Mouse (Mus musculus): ENCODE results near the gene Adamts8. TPM values are rescaled to one million over a fixed set of nuclear protein-coding genes. Genes with fewer than 3 reads are reported as not detected.

Gene Adamts8
- polyA plus RNA-seq, 1 experiment from 2014 or later, result 0.57 TPM

DNA sequence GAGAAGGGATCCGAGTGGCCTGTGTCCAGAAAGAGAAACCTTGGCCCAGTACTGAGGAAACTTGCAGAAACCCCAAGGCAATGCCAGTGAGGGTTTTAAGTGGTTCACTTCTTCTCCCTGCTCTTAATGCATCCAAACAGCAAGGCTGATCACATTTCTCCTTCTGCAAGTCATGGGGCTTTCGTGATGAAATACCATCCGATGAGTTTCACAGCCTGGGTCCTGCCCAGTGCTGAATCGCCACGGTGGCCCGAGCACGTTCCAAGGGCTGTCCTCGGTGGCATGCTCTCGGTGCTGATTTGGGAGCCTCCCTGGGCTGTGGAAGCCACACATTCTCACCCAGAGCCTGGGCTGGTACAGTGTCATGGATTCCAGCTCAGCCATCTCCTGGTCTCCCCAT is 12.9 kb downstream of the Adamts8 start:
- WGBS, result 90% methylated on average over 9 of the region's 9 CpGs
- DNase-seq (ENCODE audit: low spot score, missing footprints) (no peak), ATAC-seq (ENCODE audit: low FRiP score) (no peak)
- no peaks in the 10 kb centered on the region for H3K9me3 ChIP-seq (ENCODE audit: control insufficient read depth, low read length)
- no peak overlapping the region for H3K9ac ChIP-seq (ENCODE audit: low read length)
- no peaks in the 10 kb centered on the region for H3K4me1 ChIP-seq (ENCODE audit: control insufficient read depth, insufficient read depth, low read length)
- no peaks in the 10 kb centered on the region for H3K36me3 ChIP-seq (ENCODE audit: control insufficient read depth, insufficient read depth, low read length)
- no peak overlapping the region for H3K27ac ChIP-seq (ENCODE audit: low read depth, low read length)
- no peak overlapping the region for H3K4me2 ChIP-seq
- H3K27me3 ChIP-seq (ENCODE audit: control insufficient read depth, insufficient read depth, low read length), result no peaks in the 10 kb centered on the region
- no peak overlapping the region for H3K4me3 ChIP-seq (ENCODE audit: low read depth, low read length)

DNA sequence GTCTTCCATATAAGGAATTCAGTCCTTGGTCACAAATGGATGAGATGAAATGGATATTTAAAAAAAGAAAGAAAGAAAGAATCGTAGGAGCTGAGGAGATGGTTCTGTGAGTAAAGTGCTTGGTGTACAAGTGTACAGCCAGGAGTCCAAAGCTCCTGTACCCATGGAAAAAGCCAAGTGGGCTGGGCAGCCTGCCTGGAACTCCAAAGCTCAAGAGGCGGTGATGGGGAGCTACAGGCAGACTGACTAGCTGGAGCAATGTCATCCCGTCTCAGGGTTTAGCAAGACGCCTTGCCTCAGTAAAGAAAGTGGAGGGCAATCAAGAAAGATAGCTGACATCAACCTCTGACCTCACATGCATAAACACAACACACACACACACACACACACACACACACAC is 21.4 kb downstream of the Adamts8 start:
- Histone ChIP-seq H3K27me3 (ENCODE audit: control insufficient read depth, insufficient read depth, low read length) (no peaks in the 10 kb centered on the region), H3K4me2 (no peak overlapping the region), H3K4me1 (ENCODE audit: control insufficient read depth, insufficient read depth, low read length) (no peaks in the 10 kb centered on the region), H3K36me3 (ENCODE audit: control insufficient read depth, insufficient read depth, low read length) (no peaks in the 10 kb centered on the region), H3K27ac (ENCODE audit: low read depth, low read length) (no peak overlapping the region), H3K9ac (ENCODE audit: low read length) (no peak overlapping the region), H3K4me3 (ENCODE audit: low read depth, low read length) (no peak overlapping the region), H3K9me3 (ENCODE audit: control insufficient read depth, low read length) (no peaks in the 10 kb centered on the region)
- DNase-seq (ENCODE audit: low spot score, missing footprints), result no peak
- no peak for ATAC-seq (ENCODE audit: low FRiP score)
- 84% methylated on average over 4 of the region's 4 CpGs for WGBS

DNA sequence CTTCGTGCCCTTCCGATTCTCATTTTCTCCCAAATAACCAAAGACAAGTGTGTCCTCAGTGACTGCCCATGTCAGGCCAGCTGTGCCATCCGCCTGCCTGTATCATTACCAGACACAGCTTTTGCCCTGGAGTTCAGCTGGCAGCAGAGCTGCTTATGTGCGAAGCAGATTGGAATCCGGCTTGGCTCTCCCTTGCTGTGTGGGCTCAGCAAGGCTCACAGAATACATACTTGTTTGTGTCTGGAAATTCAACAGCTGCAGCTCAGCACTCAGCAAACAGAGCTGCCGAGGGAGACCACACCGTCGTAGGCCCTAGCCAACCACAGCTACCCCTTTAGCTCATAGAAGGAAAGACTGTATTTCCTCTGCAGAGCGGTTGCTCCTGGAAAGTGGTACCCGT is 22.3 kb downstream of the Adamts8 start:
- ATAC-seq (ENCODE audit: low FRiP score), result no peak
- WGBS, result 80% methylated on average over 10 of the region's 10 CpGs

DNA sequence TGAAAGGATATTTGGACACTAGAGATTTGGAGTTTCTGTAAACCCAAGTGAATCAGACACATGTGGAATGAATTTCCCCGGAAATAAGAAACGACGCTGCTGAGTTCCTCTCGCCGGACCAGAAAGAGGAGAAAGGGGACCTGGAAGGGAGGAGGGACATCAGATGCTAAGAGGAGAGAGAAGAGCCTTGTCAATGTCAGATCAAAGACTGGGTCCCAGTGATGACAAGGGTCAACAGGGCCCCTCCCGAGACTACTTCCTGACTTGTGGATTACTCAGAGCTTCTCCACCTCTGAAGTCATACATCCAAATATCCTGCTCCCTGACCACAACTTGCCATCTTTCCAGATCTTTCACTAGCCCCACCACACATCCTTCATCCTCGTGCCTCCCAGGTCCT is 24.5 kb downstream of the Adamts8 start:
- DNase-seq (ENCODE audit: low spot score, missing footprints) (no peak), ATAC-seq (ENCODE audit: low FRiP score) (no peak)
- no peaks in the 10 kb centered on the region for H3K9me3 ChIP-seq (ENCODE audit: control insufficient read depth, low read length)
- 69% methylated on average over 7 of the region's 7 CpGs for WGBS
- H3K27me3 ChIP-seq (ENCODE audit: control insufficient read depth, insufficient read depth, low read length), result no peaks in the 10 kb centered on the region
- no peak overlapping the region for H3K4me2 ChIP-seq
- no peaks in the 10 kb centered on the region for H3K36me3 ChIP-seq (ENCODE audit: control insufficient read depth, insufficient read depth, low read length)
- no peak overlapping the region for H3K4me3 ChIP-seq (ENCODE audit: low read depth, low read length)
- H3K27ac ChIP-seq (ENCODE audit: low read depth, low read length), result no peak overlapping the region
- H3K4me1 ChIP-seq (ENCODE audit: control insufficient read depth, insufficient read depth, low read length), result no peaks in the 10 kb centered on the region
- H3K9ac ChIP-seq (ENCODE audit: low read length), result no peak overlapping the region

More for the DNA sequence above, 22.3 kb downstream of the Adamts8 start:
- no peak for DNase-seq (ENCODE audit: low spot score, missing footprints)
- no peak overlapping the region for H3K4me2 ChIP-seq
- no peak overlapping the region for H3K4me3 ChIP-seq (ENCODE audit: low read depth, low read length)
- H3K9me3 ChIP-seq (ENCODE audit: control insufficient read depth, low read length), result no peaks in the 10 kb centered on the region
- no peak overlapping the region for H3K9ac ChIP-seq (ENCODE audit: low read length)
- no peaks in the 10 kb centered on the region for H3K4me1 ChIP-seq (ENCODE audit: control insufficient read depth, insufficient read depth, low read length)
- H3K36me3 ChIP-seq (ENCODE audit: control insufficient read depth, insufficient read depth, low read length), result no peaks in the 10 kb centered on the region
- H3K27ac ChIP-seq (ENCODE audit: low read depth, low read length), result no peak overlapping the region
- no peaks in the 10 kb centered on the region for H3K27me3 ChIP-seq (ENCODE audit: control insufficient read depth, insufficient read depth, low read length)

DNA sequence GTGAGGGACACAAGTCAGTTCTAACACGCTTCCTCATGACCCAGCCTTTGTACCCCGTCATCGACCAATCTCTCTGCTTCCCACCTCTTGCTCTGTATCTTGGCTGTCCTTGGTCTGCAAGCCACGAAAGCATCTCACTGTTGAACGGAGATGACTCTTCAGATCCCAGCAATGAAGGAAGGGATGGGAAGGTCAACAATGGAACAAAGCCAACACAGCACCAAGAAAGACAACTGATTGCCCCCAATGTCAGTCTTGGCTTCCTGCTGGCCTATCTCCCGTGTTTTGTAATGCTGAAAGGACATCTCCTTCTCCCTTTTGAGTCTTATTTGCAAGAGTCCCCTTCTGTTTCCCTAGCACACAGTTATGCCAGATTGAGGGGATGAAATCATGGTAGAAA is 25.8 kb downstream of the Adamts8 start:
- Histone ChIP-seq H3K27me3 (ENCODE audit: control insufficient read depth, insufficient read depth, low read length) (no peaks in the 10 kb centered on the region), H3K27ac (ENCODE audit: low read depth, low read length) (no peak overlapping the region), H3K36me3 (ENCODE audit: control insufficient read depth, insufficient read depth, low read length) (no peaks in the 10 kb centered on the region), H3K4me1 (ENCODE audit: control insufficient read depth, insufficient read depth, low read length) (no peaks in the 10 kb centered on the region), H3K9me3 (ENCODE audit: control insufficient read depth, low read length) (no peaks in the 10 kb centered on the region), H3K4me2 (no peak overlapping the region), H3K4me3 (ENCODE audit: low read depth, low read length) (no peak overlapping the region), H3K9ac (ENCODE audit: low read length) (no peak overlapping the region)
- 81% methylated on average over 6 of the region's 6 CpGs for WGBS
- no peak for DNase-seq (ENCODE audit: low spot score, missing footprints)
- no peak for ATAC-seq (ENCODE audit: low FRiP score)

DNA sequence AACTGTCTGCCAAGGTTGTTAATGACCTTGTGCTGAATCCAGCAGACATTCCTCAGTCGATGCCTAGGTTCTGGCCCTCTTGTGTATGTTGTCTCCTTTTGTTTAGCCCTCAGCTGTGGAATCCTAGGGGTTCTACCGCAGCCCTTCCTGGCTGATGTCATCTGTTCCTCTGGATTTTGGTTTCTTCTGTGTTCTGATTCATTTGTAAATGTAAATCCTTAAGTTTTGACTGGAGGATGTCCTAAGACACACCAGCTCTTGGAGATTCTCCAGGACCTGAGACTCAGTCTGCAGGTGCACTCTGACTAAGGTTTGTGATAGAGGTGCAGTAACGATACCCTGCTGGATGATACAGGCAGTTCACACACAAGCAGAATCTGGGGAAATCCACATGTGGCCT is 27.6 kb downstream of the Adamts8 start:
- Histone ChIP-seq H3K27me3 (ENCODE audit: control insufficient read depth, insufficient read depth, low read length) (no peaks in the 10 kb centered on the region), H3K4me1 (ENCODE audit: control insufficient read depth, insufficient read depth, low read length) (no peaks in the 10 kb centered on the region), H3K9ac (ENCODE audit: low read length) (no peak overlapping the region), H3K4me2 (no peak overlapping the region), H3K9me3 (ENCODE audit: control insufficient read depth, low read length) (no peaks in the 10 kb centered on the region), H3K27ac (ENCODE audit: low read depth, low read length) (no peak overlapping the region), H3K36me3 (ENCODE audit: control insufficient read depth, insufficient read depth, low read length) (no peaks in the 10 kb centered on the region), H3K4me3 (ENCODE audit: low read depth, low read length) (no peak overlapping the region)
- DNase-seq (ENCODE audit: low spot score, missing footprints) (no peak), ATAC-seq (ENCODE audit: low FRiP score) (no peak)
- 66% methylated on average over 3 of the region's 3 CpGs for WGBS

DNA sequence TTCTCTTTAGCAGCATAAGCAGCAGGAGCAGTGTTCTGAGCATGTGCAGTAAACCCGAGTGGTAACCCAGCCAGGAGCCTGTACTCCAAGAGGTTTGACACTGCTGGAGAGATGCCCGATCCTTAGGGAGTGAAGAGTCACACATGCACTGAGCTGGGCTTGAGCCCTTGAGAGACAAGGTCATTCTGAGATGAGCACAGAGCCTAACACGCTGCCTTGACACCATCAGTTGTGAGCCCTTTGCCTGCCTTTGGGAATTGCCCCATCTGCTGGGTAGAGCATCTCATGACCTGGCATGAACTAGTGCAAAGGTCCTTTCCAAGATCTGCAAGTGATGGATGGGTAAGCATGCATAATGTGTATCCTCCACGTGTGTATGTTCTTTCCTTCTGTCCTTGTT is 29.6 kb downstream of the Adamts8 start:
- Histone ChIP-seq H3K27ac (ENCODE audit: low read depth, low read length) (no peak overlapping the region), H3K4me1 (ENCODE audit: control insufficient read depth, insufficient read depth, low read length) (no peaks in the 10 kb centered on the region), H3K9ac (ENCODE audit: low read length) (no peak overlapping the region), H3K4me3 (ENCODE audit: low read depth, low read length) (no peak overlapping the region), H3K27me3 (ENCODE audit: control insufficient read depth, insufficient read depth, low read length) (no peaks in the 10 kb centered on the region), H3K9me3 (ENCODE audit: control insufficient read depth, low read length) (no peaks in the 10 kb centered on the region), H3K4me2 (no peak overlapping the region), H3K36me3 (ENCODE audit: control insufficient read depth, insufficient read depth, low read length) (no peaks in the 10 kb centered on the region)
- no peak for DNase-seq (ENCODE audit: low spot score, missing footprints)
- 65% methylated on average over 4 of the region's 4 CpGs for WGBS
- no peak for ATAC-seq (ENCODE audit: low FRiP score)

DNA sequence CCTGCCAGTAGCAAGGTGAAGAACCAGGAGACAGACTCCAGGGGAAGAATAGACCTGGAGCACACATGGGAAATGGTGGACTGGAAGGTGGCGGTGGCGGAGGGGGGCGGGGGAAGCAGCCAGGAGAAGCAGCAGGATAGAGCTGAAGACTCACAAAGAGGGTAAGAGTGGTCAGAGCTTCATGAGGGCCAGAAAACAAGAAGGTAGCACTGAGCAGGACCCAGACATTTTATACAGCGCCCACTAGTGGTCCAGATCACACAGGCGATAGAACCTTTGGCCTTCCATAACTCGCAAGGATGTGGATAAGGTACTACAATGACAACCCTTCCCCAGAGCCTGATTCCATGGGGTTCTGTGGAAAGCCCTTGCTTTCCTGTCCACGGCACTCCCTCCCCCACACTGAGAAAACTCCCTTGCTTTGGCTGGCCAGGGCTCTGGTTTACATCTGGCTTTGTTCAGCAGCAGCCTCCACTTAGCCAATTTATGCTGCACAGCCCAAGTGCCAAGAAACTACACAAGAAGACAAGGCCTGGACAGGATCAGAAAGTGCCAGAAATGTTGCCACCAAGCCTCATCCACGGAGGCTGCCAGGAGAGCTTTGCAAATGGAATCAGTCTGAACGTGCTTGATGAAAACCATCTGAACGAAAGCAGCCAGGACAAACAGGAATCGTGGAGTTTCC is 34.1 kb downstream of the Adamts8 start:
- no peak overlapping the region for H3K9ac ChIP-seq (ENCODE audit: low read length)
- no peak overlapping the region for H3K4me3 ChIP-seq (ENCODE audit: low read depth, low read length)
- WGBS, result 71% methylated on average over 11 of the region's 11 CpGs
- DNase-seq (ENCODE audit: low spot score, missing footprints) (no peak), ATAC-seq (ENCODE audit: low FRiP score) (no peak)
- H3K27me3 ChIP-seq (ENCODE audit: control insufficient read depth, insufficient read depth, low read length), result no peaks in the 10 kb centered on the region
- H3K4me1 ChIP-seq (ENCODE audit: control insufficient read depth, insufficient read depth, low read length), result no peaks in the 10 kb centered on the region
- H3K27ac ChIP-seq (ENCODE audit: low read depth, low read length), result no peak overlapping the region
- no peaks in the 10 kb centered on the region for H3K9me3 ChIP-seq (ENCODE audit: control insufficient read depth, low read length)
- H3K36me3 ChIP-seq (ENCODE audit: control insufficient read depth, insufficient read depth, low read length), result no peaks in the 10 kb centered on the region
- H3K4me2 ChIP-seq, result no peak overlapping the region

DNA sequence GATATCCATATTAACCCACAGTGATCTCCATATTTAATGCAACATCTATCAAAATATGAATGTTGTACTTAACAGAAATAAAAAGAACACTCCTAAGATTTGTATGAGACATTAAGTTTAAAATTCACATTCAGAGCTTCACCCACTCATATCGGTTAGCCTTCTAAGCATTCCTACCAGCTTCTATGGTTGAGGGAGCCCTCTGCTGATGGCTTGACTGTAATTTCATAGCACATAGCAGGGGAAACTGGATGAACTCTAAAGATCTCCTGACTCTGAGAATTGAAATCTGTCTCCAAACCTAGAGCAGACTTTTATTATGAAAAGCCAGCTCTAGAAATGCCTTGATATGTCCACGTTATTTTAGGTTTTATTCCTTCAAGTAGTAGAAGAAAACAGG is 38.1 kb downstream of the Adamts8 start:
- ATAC-seq (ENCODE audit: low FRiP score) (no peak), DNase-seq (ENCODE audit: low spot score, missing footprints) (no peak)
- 82% methylated on average over 2 of the region's 2 CpGs for WGBS
- no peak overlapping the region for H3K4me2 ChIP-seq
- H3K27me3 ChIP-seq (ENCODE audit: control insufficient read depth, insufficient read depth, low read length), result no peaks in the 10 kb centered on the region
- H3K4me3 ChIP-seq (ENCODE audit: low read depth, low read length), result no peak overlapping the region
- H3K36me3 ChIP-seq (ENCODE audit: control insufficient read depth, insufficient read depth, low read length), result no peaks in the 10 kb centered on the region
- no peaks in the 10 kb centered on the region for H3K9me3 ChIP-seq (ENCODE audit: control insufficient read depth, low read length)
- no peak overlapping the region for H3K9ac ChIP-seq (ENCODE audit: low read length)
- no peaks in the 10 kb centered on the region for H3K4me1 ChIP-seq (ENCODE audit: control insufficient read depth, insufficient read depth, low read length)
- H3K27ac ChIP-seq (ENCODE audit: low read depth, low read length), result no peak overlapping the region

All from midbrain, embryonic 11.5 days (tissue).